Mouse (Mus musculus) limb, embryonic 13.5 days (tissue): Measurements from ENCODE around the gene Junb. TPM values are rescaled to one million over a fixed set of nuclear protein-coding genes. Genes with fewer than 3 reads are reported as not detected.
A peak's percentile ranks its signal among the peaks of the same experiment; 100 is the strongest.

Experiments used
- ATAC-seq: fragments of 200-750 bp; cut with Nextera tagmentation; 2 replicates; pipeline ENCODE4 v1.8.0; 2017; ENCODE audit warnings: low read depth, moderate number of reproducible peaks, moderate TSS enrichment; ENCODE audit not compliant: low FRiP score
- H3K27ac ChIP-seq: fragments of 300-500 bp; sonication (generic); 2 replicates; pipeline ENCODE4 v1.5.1; 2015; ENCODE audit warnings: inconsistent platforms, mild to moderate bottlenecking, moderate library complexity
- H3K27me3 ChIP-seq: fragments of 300-500 bp; sonication (generic); 2 replicates; pipeline ENCODE4 v1.6.1; 2015; ENCODE audit warnings: mild to moderate bottlenecking, inconsistent platforms
- H3K36me3 ChIP-seq: fragments of 300-500 bp; sonication (generic); 2 replicates; pipeline ENCODE4 v1.6.1; 2015; ENCODE audit warnings: inconsistent platforms, mild to moderate bottlenecking, moderate library complexity
- H3K4me1 ChIP-seq: fragments of 300-500 bp; sonication (generic); 2 replicates; pipeline ENCODE4 v1.6.1; 2015; ENCODE audit warnings: inconsistent platforms
- H3K4me2 ChIP-seq: fragments of 300-500 bp; sonication (generic); replicated peaks from 2 replicates; pipeline ENCODE4 v1.6.1; 2015; ENCODE audit warnings: inconsistent platforms, mild to moderate bottlenecking, moderate library complexity
- H3K4me3 ChIP-seq: fragments of 300-500 bp; sonication (generic); 2 replicates; pipeline ENCODE4 v1.5.1; 2015; ENCODE audit warnings: moderate library complexity, mild to moderate bottlenecking, inconsistent platforms
- H3K9ac ChIP-seq: fragments of 300-500 bp; sonication (generic); 2 replicates; pipeline ENCODE4 v1.6.1; 2015; ENCODE audit warnings: mild to moderate bottlenecking, inconsistent platforms
- H3K9me3 ChIP-seq: fragments of 300-500 bp; sonication (generic); 2 replicates; pipeline ENCODE4 v1.6.1; 2016; ENCODE audit warnings: inconsistent platforms
- WGBS: fragments of 180-500 bp; shearing (Covaris S2); methylation state at CpG from one replicate; pipeline ENCODE4 v1.1.7; 2015; 5-methylcytosine and 5-hydroxymethylcytosine counted together
- polyA plus RNA-seq: library from polyadenylated mRNA; unstranded; fragments of >200 nt; fragmentation: Nextera tagmentation; extraction: Ambion mirVana; gene quantifications from 2 replicates; pipeline ENCODE4 v1.2.1, GENCODE M21; 2015

Junb gene
- polyA plus RNA-seq, 1 experiment from 2014 or later: 8.4 TPM

DNA sequence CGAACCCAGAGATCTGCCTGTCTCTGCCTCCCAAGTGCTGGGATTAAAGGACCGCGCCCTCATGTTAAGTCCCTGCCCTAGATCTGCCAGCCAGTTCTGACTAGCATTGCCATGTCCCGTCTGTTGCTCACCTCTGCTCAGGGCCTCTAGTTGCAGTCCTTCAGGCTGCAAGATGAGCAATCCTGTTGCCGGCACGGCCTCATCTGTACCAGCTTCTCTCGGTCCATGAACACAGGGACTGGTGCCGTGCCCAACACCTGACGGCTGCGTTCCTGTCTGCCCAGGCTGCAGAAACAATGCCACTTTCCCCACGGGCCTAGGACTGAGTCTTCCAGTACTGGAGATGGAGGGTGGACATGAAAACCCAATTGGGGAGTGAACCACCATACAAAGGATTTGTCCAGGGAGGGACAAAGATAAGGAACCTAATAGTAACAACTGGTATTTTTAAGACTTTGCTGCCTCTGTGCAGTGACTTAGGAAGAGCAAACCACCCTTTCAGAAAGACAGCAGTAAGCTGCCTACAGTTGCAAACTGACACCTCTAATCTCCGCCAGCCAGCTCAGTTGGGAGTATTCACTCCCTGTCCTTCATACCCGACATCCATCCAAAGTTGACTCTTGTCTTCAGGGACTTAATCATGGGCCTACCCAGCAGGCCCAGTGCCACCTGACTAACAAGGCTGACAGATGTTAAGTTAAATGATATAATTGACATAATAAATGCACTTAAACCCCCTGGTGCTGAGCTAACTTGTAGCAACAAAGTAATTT, 10.8 kb downstream of the Junb start:
- Histone ChIP-seq H3K27ac (no peak overlapping the region), H3K36me3 (peaks cover 30% of the 10 kb centered on the region), H3K9me3 (no peaks in the 10 kb centered on the region), H3K4me3 (no peak overlapping the region), H3K27me3 (no peaks in the 10 kb centered on the region), H3K4me2 (no peak overlapping the region), H3K4me1 (peaks cover 39% of the 10 kb centered on the region), H3K9ac (no peak overlapping the region)
- no peak for ATAC-seq
- 94% methylated on average over 13 of the region's 13 CpGs for WGBS

DNA sequence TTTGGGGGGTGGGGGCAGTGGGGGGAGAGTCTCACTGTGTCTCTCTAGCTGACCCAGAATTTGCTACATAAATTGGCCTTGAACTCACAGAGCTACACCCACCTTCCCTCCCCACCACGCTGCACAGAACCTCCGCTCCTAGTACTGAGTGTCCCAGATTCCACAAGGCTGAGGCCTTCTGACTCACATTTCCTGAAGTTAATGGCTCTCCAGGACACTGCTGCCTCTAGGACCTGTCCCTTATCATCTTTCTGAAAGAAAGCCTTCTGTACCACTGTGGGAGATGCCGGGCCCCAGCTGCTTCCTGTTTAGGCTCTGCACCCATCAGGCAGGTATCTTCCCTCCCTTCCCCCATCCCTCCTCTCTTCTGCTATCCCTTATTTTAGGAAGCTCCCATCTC, 11.9 kb downstream of the Junb start:
- H3K27me3 ChIP-seq: no peaks in the 10 kb centered on the region
- H3K36me3 ChIP-seq: peaks cover 24% of the 10 kb centered on the region
- no peaks in the 10 kb centered on the region for H3K9me3 ChIP-seq
- 54% methylated on average over 3 of the region's 3 CpGs for WGBS
- H3K4me3 ChIP-seq: peak overlapping the region; percentile 66
- peak overlapping the region; percentile 48; the same call in 1 of the 2 replicates for H3K27ac ChIP-seq
- ATAC-seq: no peak
- H3K9ac ChIP-seq: no peak overlapping the region
- peak overlapping the region; percentile 89 for H3K4me2 ChIP-seq
- peaks cover 39% of the 10 kb centered on the region for H3K4me1 ChIP-seq

- Histone ChIP-seq H3K9me3 (no peaks in the 10 kb centered on the region), H3K4me3 (peak overlapping the region; percentile 66), H3K27ac (no peak overlapping the region; the same call in 1 of the 2 replicates), H3K9ac (peak overlapping the region; percentile 81), H3K27me3 (no peaks in the 10 kb centered on the region), H3K4me2 (peak overlapping the region; percentile 89), H3K4me1 (peaks cover 33% of the 10 kb centered on the region), H3K36me3 (peaks cover 22% of the 10 kb centered on the region)
- ATAC-seq: peak; percentile 78
- WGBS: under 1% methylated on average over 41 of the region's 41 CpGs
These were observed 12.7 kb downstream of the Junb start for GRCm38 (mm10) chr8:84965731-84966291.

- Histone ChIP-seq H3K27me3 (no peaks in the 10 kb centered on the region), H3K4me2 (no peak overlapping the region), H3K4me1 (peaks cover 27% of the 10 kb centered on the region), H3K9ac (no peak overlapping the region), H3K36me3 (peaks cover 31% of the 10 kb centered on the region), H3K4me3 (no peak overlapping the region), H3K9me3 (no peaks in the 10 kb centered on the region), H3K27ac (no peak overlapping the region)
- WGBS: 93% methylated on average over 4 of the region's 4 CpGs
- ATAC-seq: no peak
These were observed 14.6 kb downstream of the Junb start for GRCm38 (mm10) chr8:84963952-84964351.

- Histone ChIP-seq H3K9me3 (no peaks in the 10 kb centered on the region), H3K4me2 (no peak overlapping the region), H3K4me3 (no peak overlapping the region), H3K4me1 (peaks cover under 1% of the 10 kb centered on the region; the same call in 1 of the 2 replicates), H3K27ac (no peak overlapping the region), H3K36me3 (peaks cover 53% of the 10 kb centered on the region), H3K27me3 (no peaks in the 10 kb centered on the region), H3K9ac (no peak overlapping the region)
- no peak for ATAC-seq
- whole genome bisulfite sequencing: 89% methylated on average over 7 of the region's 7 CpGs
These were observed 18.7 kb downstream of the Junb start for GRCm38 (mm10) chr8:84959811-84960210.

- H3K4me2 ChIP-seq: no peak overlapping the region
- 44% methylated on average over 2 of the region's 2 CpGs for WGBS
These were observed 21.8 kb downstream of the Junb start for GRCm38 (mm10) chr8:84956768-84957167.

GRCm38 (mm10) chr8:84952612-84953255, 25.8 kb downstream of the Junb start:
- Histone ChIP-seq H3K4me1 (no peaks in the 10 kb centered on the region), H3K9me3 (no peaks in the 10 kb centered on the region), H3K27me3 (peaks cover 56% of the 10 kb centered on the region), H3K9ac (no peak overlapping the region), H3K4me3 (no peak overlapping the region), H3K27ac (no peak overlapping the region), H3K4me2 (peak overlapping the region; percentile 30; the same call in 1 of the 2 replicates), H3K36me3 (peaks cover 12% of the 10 kb centered on the region)
- ATAC-seq: no peak
- 7% methylated on average over 18 of the region's 18 CpGs for WGBS

More at GRCm38 (mm10) chr8:84956768-84957167, 21.8 kb downstream of the Junb start:
- no peak for ATAC-seq
- Histone ChIP-seq H3K4me1 (no peaks in the 10 kb centered on the region), H3K36me3 (peaks cover 39% of the 10 kb centered on the region), H3K4me3 (no peak overlapping the region), H3K9me3 (no peaks in the 10 kb centered on the region), H3K27ac (no peak overlapping the region), H3K9ac (no peak overlapping the region), H3K27me3 (peaks cover 21% of the 10 kb centered on the region)

- Histone ChIP-seq H3K4me1 (peaks cover 10% of the 10 kb centered on the region), H3K4me2 (no peak overlapping the region), H3K9me3 (no peaks in the 10 kb centered on the region), H3K27ac (no peak overlapping the region), H3K4me3 (no peak overlapping the region), H3K36me3 (no peaks in the 10 kb centered on the region), H3K27me3 (peaks cover 84% of the 10 kb centered on the region), H3K9ac (no peak overlapping the region)
- no peak for ATAC-seq
- WGBS: 20% methylated on average over 12 of the region's 12 CpGs
These were observed 28.8 kb downstream of the Junb start for GRCm38 (mm10) chr8:84949753-84950152.

DNA sequence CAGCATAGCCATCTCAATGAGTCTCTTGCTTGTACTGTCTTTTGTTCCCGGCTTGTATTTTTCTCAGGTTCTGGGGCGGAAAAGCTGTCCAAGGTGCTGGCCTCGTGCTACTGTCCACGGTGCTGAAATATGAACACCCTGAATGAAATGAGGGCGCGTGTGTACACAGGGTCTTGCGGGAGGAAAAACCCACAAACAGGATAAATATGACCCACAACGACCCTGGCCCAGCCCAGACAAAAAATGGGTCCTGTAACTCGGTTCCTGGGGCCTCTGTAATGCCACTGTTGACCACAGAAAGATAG, 31.3 kb downstream of the Junb start:
- Histone ChIP-seq H3K4me2 (no peak overlapping the region), H3K4me3 (peak overlapping the region; percentile 3; the same call in 1 of the 2 replicates), H3K27me3 (peaks cover 89% of the 10 kb centered on the region), H3K36me3 (no peaks in the 10 kb centered on the region), H3K4me1 (peaks cover 15% of the 10 kb centered on the region), H3K9ac (no peak overlapping the region), H3K27ac (no peak overlapping the region), H3K9me3 (no peaks in the 10 kb centered on the region)
- no peak for ATAC-seq
- 14% methylated on average over 9 of the region's 9 CpGs for WGBS

DNA sequence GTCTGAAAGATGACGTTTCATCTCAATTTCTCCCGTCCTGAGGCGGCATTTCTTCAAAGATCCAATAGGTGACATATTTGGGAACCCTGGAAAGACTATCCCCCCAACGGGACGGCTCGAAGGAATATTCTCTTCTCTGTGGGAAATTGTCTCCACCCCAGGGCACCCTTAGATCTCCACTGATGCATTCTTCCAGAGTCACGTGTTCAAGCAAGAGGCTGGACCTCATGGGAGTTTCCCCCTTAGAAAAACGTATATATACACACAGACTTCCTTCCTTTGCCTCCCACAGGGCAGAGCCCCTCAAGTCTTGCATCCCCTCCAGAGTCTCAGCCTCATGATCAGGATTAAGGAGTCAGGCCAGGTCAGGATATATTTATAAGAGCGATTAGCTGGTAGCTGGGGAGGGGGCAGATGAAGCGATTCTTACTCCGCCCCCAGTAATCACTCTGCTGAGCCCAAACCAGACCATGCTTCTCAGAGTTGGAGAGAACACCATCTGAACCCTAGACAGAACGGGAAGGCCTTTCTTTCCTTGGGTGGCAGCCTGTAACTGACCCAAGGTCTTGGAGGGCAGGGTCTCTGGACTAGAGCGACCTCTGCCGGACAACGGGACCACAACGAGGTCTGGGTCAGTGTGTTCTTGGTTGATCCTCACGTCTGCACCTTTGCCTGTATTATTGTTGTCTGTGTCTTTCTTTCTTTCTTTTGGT, 31.8 kb downstream of the Junb start, which contains the start of gene Rtbdn:
Rtbdn (plus strand) TSS at position 464 of the 713 bp plus-strand sequence.
- H3K9ac ChIP-seq: peak within 1 kb of the TSS; percentile 50; the same call in 1 of the 2 replicates
- peaks cover 15% of the 10 kb centered on the region for H3K4me1 ChIP-seq
- 9% methylated on average over 17 of the region's 17 CpGs for WGBS
- no peaks in the 10 kb centered on the region for H3K9me3 ChIP-seq
- H3K36me3 ChIP-seq: no peaks in the 10 kb centered on the region
- H3K4me3 ChIP-seq: peak within 1 kb of the TSS; percentile 47
- ATAC-seq: no peak
- H3K27me3 ChIP-seq: peaks cover 89% of the 10 kb centered on the region
- peak within 1 kb of the TSS; percentile 78 for H3K4me2 ChIP-seq
- H3K27ac ChIP-seq: no peak within 1 kb of the TSS

DNA sequence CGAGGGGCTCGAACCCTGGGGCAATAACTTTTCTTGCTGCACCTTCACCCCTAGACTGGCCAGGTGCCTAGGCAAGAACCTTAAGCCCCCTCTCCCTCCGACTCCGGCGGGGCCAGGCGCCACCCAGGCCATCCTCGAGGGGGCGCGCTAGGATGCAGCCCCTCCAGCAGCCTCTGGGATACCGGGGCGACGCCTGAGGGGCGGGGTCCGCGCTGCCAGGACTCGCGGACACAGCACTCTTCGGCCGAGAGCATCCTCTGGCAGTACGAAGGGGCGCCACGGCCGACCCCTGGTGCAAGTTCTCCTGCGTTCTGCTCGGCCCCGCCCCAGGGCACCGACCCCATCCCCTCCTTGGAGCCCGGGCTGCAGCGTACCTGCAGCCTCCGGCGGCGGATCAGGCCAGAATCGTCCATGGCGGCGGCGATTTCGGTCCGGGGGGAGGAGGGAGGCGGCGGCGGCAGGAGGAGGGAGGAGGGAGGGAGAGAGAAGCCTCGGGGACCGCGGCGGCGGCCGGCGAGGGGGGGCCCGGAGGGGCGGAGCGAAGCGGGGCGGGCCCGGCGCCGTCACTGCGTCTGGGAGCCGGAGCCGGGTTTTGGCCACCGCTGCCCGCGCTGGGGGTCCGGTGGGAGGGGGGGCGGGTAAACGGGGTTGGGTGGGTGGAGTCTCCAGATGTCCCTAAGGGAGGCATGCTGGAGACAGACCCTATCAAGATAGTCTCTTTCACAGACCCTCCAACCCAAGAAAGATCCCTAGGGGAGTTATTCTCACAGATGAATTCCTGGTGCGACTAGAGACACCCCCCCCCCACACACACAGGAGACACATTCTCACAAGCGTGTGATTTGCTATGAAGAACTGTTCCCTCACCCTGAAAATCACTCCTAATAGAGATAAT, 32.6 kb downstream of the Junb start:
- no peaks in the 10 kb centered on the region for H3K9me3 ChIP-seq
- no peaks in the 10 kb centered on the region for H3K36me3 ChIP-seq
- peak overlapping the region; percentile 47 for H3K4me3 ChIP-seq
- WGBS: under 1% methylated on average over 38 of the region's 67 CpGs
- H3K27ac ChIP-seq: no peak overlapping the region
- 0 out of 2 replicates have a peak, but pooled peaks have one; percentile 28 for ATAC-seq
- peaks cover 87% of the 10 kb centered on the region for H3K27me3 ChIP-seq
- H3K4me1 ChIP-seq: peaks cover 15% of the 10 kb centered on the region
- peak overlapping the region; percentile 50; the same call in 1 of the 2 replicates for H3K9ac ChIP-seq
- peak overlapping the region; percentile 78 for H3K4me2 ChIP-seq
